Mouse (Mus musculus): ENCODE measurements at regions not wholly inside any gene's neighbourhood (a gene's known extent, or its start where the extent isn't known, plus 50 kb on each side); places are given as distances from the start of the nearest gene placed in this dataset.

- TF ChIP-seq CEBPB (IDR thresholded peaks at IDR 0.05; ENCODE audit: insufficient read depth, poor library complexity, severe bottlenecking), result no peak
- no peak for TF ChIP-seq POLR2A (IDR thresholded peaks at IDR 0.05; ENCODE audit: insufficient read length, low read depth)
- TF ChIP-seq MAX (IDR thresholded peaks at IDR 0.05; ENCODE audit: low read depth), result no peak
- TF ChIP-seq TCF3 (IDR thresholded peaks at IDR 0.05; ENCODE audit: insufficient read length, low read depth), result no peak
- no peak for TF ChIP-seq USF1 (IDR thresholded peaks at IDR 0.05; ENCODE audit: low read depth)
Observed at GRCm38 (mm10) chr12:91927576-91927975, 78.6 kb upstream of the Sel1l start.
